Mouse (Mus musculus): ENCODE data around the gene Nolc1.

The Nolc1 gene

DNA sequence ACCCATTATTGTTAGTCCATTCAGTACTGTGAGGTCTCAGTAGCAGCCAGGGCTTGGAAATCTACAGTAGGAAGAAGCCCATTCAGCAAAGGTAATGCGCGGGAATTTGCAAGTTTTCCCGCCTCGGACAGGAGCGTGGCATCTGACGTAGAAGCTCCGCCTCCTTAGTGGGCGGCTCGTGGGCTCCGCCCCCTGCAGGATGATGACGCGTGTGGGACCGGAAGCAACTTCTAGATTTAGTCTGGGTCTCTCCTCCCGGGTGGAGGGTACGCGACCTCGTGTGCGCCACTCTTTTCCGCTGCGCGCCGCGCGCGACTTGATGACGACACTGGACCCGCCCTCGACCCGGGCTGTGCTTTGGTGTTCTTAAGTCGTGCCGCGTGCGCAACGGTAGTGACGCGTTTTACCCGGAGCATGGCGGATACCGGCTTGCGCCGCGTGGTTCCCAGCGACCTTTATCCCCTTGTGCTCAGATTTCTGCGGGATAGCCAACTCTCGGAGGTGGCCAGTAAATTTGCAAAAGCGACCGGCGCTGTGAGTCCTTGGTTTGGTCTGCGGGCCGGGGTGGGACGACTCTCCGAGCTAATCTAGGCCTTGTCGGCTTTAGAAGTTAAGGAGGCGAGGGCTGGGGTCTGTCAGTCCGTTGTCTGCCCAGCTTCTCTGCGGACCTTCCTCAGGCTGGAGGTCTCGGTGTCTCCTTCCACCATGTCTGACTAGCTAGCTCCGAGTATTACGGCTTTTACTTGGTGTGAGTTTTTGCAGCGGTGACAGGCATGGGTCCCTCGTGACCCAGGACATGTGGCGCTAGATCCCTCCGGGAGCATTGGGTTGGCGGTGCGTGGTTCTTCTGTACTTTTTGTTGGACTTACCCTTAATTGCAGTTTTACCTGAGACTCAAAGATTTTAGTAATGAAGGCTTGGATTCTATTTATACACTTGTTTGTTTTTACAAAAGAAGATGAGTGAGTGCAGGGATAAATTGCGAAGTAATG is at the start of gene Nolc1:
Gene Nolc1 (plus strand): TSS at position 248 of the 992 bp plus-strand sequence.
- peak; percentile 99 for DNase-seq

GRCm38 (mm10) chr19:46026567-46026966 is 49.1 kb upstream of the Nolc1 start:
- peak in 1 of 2 experiments; percentile 3 for DNase-seq

GRCm38 (mm10) chr19:46028747-46029320 is 46.8 kb upstream of the Nolc1 start:
- DNase-seq: no peak

DNA sequence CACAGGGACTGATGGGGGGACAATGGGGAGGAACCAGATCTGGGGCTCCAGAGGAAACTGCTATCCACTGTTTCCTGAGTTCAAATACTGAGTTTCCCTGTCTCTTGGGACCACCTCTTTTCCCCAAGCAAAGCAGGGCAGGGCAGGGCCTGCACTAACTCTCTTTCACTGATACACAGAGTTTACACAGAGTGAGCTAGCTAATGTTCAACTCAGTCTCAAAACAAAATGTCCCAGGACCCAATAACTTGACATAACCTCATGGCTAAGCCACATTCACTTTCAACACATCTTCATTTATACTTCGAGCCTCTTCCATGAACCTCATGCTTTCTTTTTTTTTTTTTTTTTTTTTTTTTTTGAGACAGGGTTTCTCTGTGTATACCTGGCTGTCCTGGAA is 46.0 kb upstream of the Nolc1 start:
- DNase-seq: no peak

GRCm38 (mm10) chr19:46030196-46030983 is 45.3 kb upstream of the Nolc1 start:
- no peak for DNase-seq

GRCm38 (mm10) chr19:46031689-46032432 is 43.8 kb upstream of the Nolc1 start:
- no peak for DNase-seq

GRCm38 (mm10) chr19:46032731-46033510 is 42.7 kb upstream of the Nolc1 start:
- no peak for DNase-seq

- DNase-seq: no peak
Measured at GRCm38 (mm10) chr19:46033911-46034310, 41.8 kb upstream of the Nolc1 start.

DNA sequence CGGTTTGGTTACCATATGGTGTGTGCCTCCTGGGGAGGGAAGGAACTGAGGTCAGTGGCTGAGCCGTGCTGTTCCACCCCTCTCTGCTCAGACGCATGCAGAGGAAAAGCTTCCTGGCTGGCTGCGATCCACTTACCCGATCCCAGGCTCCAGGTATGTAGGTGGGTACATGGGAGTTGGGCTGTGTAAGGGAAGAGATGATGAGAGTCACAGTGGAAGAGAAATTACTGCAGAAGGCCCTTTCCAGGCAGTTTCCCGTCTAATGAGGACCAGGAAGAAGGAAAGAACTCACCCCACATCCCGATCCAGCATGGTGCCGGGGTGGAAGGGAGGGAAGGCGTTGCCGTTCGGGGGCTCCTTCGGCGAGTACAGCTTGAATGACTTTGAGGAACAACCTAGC is 39.7 kb upstream of the Nolc1 start:
- no peak for DNase-seq

GRCm38 (mm10) chr19:46036477-46037242 is 39.0 kb upstream of the Nolc1 start:
- peak; percentile 53 to 63 for DNase-seq

GRCm38 (mm10) chr19:46037243-46037924 is 38.3 kb upstream of the Nolc1 start:
- no peak for DNase-seq

DNA sequence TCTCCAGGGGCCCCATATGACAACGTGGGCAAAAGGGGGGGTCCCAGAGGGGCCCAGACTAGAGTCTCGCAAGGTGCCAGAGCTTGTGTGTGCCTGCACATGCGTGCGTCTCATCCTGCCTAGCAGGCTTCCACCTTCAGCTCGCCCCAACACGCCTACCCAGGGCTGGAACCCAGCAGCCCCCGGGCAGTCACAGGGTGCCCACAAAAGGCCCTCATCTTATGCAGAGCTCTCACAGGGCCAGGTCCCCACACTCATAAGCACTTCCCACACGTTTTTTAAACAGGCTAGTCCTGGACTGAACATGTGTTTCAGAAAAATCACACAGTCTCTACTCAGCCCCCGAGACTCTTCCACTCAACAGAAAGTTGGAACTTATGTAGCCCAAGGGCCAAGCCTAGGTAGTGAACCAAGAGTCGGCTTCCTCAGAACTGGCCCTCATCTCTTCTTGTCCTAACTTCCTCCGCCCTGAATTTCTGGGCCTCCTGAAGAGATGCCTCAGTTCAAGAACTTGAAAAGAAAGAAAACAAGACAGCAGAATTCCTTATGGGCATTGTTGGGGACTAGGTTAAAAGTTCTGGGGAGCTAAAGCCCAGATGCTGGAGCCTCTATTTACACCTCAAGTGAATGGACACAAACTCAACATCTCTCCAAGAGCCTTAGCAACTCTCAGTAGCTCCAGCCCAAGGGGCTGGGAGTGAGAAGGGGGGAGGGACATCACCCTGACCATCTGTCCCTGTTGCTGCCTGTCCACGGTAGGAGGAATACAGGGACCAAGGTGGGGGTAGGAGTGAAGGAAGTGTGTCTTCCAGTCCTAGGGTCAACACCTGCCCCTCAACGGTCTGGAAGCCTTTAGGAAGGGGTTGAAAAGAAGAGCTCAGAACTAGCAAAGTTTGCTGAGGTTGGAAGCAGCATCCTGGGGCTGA is 37.5 kb upstream of the Nolc1 start:
- DNase-seq: peak; percentile 44 to 60

DNA sequence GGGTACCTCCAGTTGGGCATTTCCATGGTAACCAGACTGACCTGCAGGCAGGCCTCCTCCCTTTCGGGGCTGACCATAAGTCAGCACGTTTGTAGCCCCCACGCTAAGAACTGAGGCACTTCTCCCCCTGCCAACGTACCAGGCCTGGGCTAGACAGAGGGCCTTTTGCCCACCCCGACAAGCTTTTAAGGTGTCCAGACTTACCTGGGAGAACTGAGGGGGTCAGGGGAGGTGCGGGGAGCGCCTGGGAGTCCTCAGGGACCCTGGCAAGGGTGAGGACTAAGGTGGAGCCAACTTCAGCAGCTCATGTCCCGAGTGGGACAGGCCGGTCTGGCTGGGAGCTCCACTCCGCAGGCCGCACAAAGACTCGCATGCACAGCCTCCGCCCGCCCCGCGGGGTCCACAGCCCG is 36.8 kb upstream of the Nolc1 start:
- peak in 1 of 2 experiments; percentile 49 for DNase-seq

DNA sequence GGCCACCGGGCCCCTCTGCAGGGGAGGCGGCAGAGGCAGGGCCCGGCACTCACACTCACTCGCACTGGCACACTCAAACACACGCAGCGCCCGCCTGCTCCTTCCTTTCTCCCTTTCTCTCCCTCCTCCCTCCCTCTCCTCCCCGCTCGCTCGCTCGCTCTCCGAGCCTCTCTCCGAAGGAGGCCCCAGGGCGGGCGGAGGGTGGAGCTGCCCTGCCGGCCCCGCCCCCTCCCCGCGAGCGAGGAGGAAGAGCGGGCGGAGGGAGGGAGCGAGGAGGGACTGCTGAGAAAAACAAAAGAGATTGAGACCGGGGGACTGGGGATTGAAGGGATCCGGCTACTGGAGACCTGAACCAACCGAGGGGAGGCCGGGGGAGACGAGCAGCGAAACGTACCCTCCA is 36.2 kb upstream of the Nolc1 start:
- peak; percentile 93 to 97 for DNase-seq

- no peak for DNase-seq
Measured at GRCm38 (mm10) chr19:46040149-46040902, 35.3 kb upstream of the Nolc1 start.

- peak in 1 of 2 experiments; percentile 30 for DNase-seq
Measured at GRCm38 (mm10) chr19:46041299-46041932, 34.2 kb upstream of the Nolc1 start.

DNA sequence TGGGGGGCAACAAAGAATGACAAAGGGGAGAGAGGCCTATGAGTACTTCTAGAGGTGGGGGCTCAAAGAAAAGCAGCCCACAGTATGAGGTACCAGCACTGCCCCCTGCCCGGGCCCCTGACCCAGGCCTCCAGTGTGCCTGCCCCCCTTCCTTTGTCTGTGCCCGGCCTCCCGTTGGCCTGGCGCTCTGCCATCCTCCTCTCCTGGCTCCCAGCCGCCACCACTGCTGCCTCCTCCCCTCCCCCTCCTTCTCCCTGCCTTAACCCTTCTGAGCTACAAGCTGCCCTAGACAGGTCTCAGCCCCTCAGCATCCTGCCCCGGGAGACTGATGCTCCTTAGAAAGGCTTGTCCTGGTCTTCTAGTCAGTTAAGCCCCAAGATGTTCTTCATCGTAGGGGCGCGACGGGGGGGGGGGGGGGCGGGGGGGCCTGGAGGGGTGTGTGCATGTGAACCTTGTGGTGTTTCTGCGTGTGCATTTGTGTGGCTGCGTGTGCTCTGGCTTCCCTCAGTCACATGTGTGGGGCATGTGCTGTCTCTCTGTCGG is 33.7 kb upstream of the Nolc1 start:
- DNase-seq: peak; percentile 95

Data from cerebellum, postnatal 10 days (tissue).